Mouse (Mus musculus) neutrophil, adult 59 days (primary cell): ENCODE data around the gene Bsg. TPM values are rescaled to one million over a fixed set of nuclear protein-coding genes. Genes with fewer than 3 reads are reported as not detected.

Experiments
- total RNA-seq, 2 experiments: library from RNA; stranded (reverse); gene quantifications; 1 replicate in 1 of 2; 2 replicates in 1 of 2; pipeline ENCODE4 v1.2.4; 2023

The Bsg gene
- 100 to 1,000 TPM; 117 to 123 TPM for total RNA-seq

GRCm38 (mm10) chr10:79704065-79704969 lies at the start of gene Bsg:
Bsg (plus strand) TSS chr10:79704491.

GRCm38 (mm10) chr10:79664131-79664665 lies 40.1 kb upstream of the Bsg start, which contains the start of gene Madcam1:
Madcam1 (plus strand) TSS chr10:79664559.

GRCm38 (mm10) chr10:79668771-79669575 lies 35.3 kb upstream of the Bsg start, which contains the start of gene Tpgs1:
Tpgs1 (plus strand) TSS chr10:79669369.

GRCm38 (mm10) chr10:79681591-79682245 lies 22.6 kb upstream of the Bsg start, which contains the start of gene Cdc34:
Cdc34 (plus strand) TSS chr10:79682195.

GRCm38 (mm10) chr10:79688720-79689119 lies 15.6 kb upstream of the Bsg start, which contains the start of gene Gzmm:
Gzmm (plus strand) TSS chr10:79689020.

GRCm38 (mm10) chr10:79716254-79716987 lies 12.1 kb downstream of the Bsg start, which contains the start of gene Hcn2:
Hcn2 (plus strand) TSS chr10:79716634.

GRCm38 (mm10) chr10:79745898-79746773 lies 41.8 kb downstream of the Bsg start, which contains the start of gene Polrmt:
Polrmt (minus strand) TSS chr10:79746581.

GRCm38 (mm10) chr10:79754856-79755516 lies 50.7 kb downstream of the Bsg start, which contains the start of gene Fgf22:
Fgf22 (plus strand) TSS chr10:79755076.

Other genes with a start within 250 kb of the Bsg start
- gene Vmn2r83, start 235.8 kb upstream of the Bsg start, total RNA-seq: not detected
- gene Plpp2, start 170.7 kb upstream of the Bsg start, total RNA-seq: 1 to 10 TPM; 3.7 to 5.2 TPM
- 1 to 10 TPM; 9.0 to 9.9 TPM for gene Mier2, start 149.3 kb upstream of the Bsg start, total RNA-seq
- not detected for gene Theg, start 117.2 kb upstream of the Bsg start, total RNA-seq
- not detected for gene C2cd4c, start 90.5 kb upstream of the Bsg start, total RNA-seq
- not detected for gene Shc2, start 66.6 kb upstream of the Bsg start, total RNA-seq
- gene Odf3l2, start 58.8 kb upstream of the Bsg start, total RNA-seq: not detected
- gene Madcam1, start 39.9 kb upstream of the Bsg start, total RNA-seq: not detected
- 10 to 100 TPM; 20.1 to 26.2 TPM for gene Tpgs1, start 35.1 kb upstream of the Bsg start, total RNA-seq
- gene Cdc34, start 22.3 kb upstream of the Bsg start, total RNA-seq: 10 to 100 TPM; 66.7 to 77.6 TPM
- gene Gzmm, start 15.5 kb upstream of the Bsg start, total RNA-seq: 1 to 10 TPM; 1.1 to 1.2 TPM
- gene Hcn2, start 12.1 kb downstream of the Bsg start, total RNA-seq: under 1 TPM; 0.11 to 0.18 TPM
- 10 to 100 TPM; 13.7 to 15.0 TPM for gene Polrmt, start 42.1 kb downstream of the Bsg start, total RNA-seq
- not detected for gene Fgf22, start 50.6 kb downstream of the Bsg start, total RNA-seq
- gene Rnf126, start 62.5 kb downstream of the Bsg start, total RNA-seq: 10 to 100 TPM; 25.1 to 26.7 TPM
- gene Fstl3, start 72.8 kb downstream of the Bsg start, total RNA-seq: 1 to 10 TPM; 4.5 to 5.9 TPM
- 10 to 100 TPM; 13.6 to 18.0 TPM for gene Prss57, start 86.5 kb downstream of the Bsg start, total RNA-seq
- gene Palm, start 89.1 kb downstream of the Bsg start, total RNA-seq: 100 to 1,000 TPM; 124 to 129 TPM
- under 1 TPM; 0.46 to 0.51 TPM for gene Misp, start 116.5 kb downstream of the Bsg start, total RNA-seq
- gene Ptbp1, start 149.9 kb downstream of the Bsg start, total RNA-seq: 100 to 1,000 TPM; 267 to 286 TPM
- 100 to 1,000 TPM; 466 to 531 TPM for gene Prtn3, start 170.0 kb downstream of the Bsg start, total RNA-seq
- 10 to 100 TPM; 20.7 to 23.9 TPM for gene Plppr3, start 170.1 kb downstream of the Bsg start, total RNA-seq
- 100 to 1,000 TPM; 527 to 568 TPM for gene Elane, start 181.8 kb downstream of the Bsg start, total RNA-seq
- gene Cfd, start 186.4 kb downstream of the Bsg start, total RNA-seq: not detected
- gene Med16, start 204.4 kb downstream of the Bsg start, total RNA-seq: 10 to 100 TPM; 32.8 to 40.7 TPM
- gene Gm26602, start 206.4 kb downstream of the Bsg start, total RNA-seq: not detected
- gene Kiss1r, start 212.5 kb downstream of the Bsg start, total RNA-seq: 1 to 10 TPM; 5.0 to 5.4 TPM
- gene R3hdm4, start 216.7 kb downstream of the Bsg start, total RNA-seq: 100 to 1,000 TPM; 488 to 566 TPM
- 100 to 1,000 TPM; 187 to 197 TPM for gene Arid3a, start 222.6 kb downstream of the Bsg start, total RNA-seq